Mouse (Mus musculus) left cerebral cortex, postnatal 25 days (tissue): Measurements from ENCODE around the gene Ptprj. TPM values are rescaled to one million over a fixed set of nuclear protein-coding genes. Genes with fewer than 3 reads are reported as not detected.

Experiments
- DNase-seq, 2 experiments: peaks; one replicate each; pipeline ENCODE4 v3.0.0; 2022; ENCODE audit warnings: low spot score in 2 of 2, mixed read lengths in 1 of 2
- intact Hi-C: fragments of 180-260 bp; cut with DNase I; formaldehyde crosslinking; loops from one replicate; pipeline ENCODE4 v1.15.1; 2025
- total RNA-seq, 2 experiments: library from RNA; stranded (reverse); gene quantifications; 2 replicates each; pipeline ENCODE4 v1.2.3; 2021

Gene Ptprj
- total RNA-seq, 2 experiments from 2014 or later: 116 to 122 TPM

DNA sequence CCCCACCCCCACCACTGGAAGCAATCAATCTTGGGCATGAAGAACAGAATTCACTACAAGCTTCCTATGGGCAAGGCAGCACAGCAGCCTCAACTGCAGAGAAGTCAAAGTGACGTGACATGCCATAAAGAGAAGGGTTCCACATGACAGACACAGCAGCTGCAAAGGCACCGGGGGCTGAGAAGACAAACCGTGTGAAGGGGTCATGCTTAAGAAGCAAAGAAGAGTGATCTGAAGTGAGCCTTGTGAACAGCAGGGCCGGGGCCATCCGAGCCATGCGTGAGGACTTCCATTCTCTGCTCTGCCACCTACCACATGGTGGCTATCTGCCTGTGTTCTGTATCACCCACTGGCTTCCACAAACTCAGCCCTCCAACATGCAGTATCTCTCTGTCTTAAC lies 45.7 kb downstream of the Ptprj start:
- intact Hi-C loops: no loop called here
- no peak for DNase-seq

GRCm38 (mm10) chr2:90533944-90534343 lies 46.5 kb downstream of the Ptprj start:
- no peak for DNase-seq
- intact Hi-C loops: no loop called here

- intact Hi-C loops: no loop called here
- no peak for DNase-seq
These were observed 48.4 kb downstream of the Ptprj start for GRCm38 (mm10) chr2:90532095-90532494.

DNA sequence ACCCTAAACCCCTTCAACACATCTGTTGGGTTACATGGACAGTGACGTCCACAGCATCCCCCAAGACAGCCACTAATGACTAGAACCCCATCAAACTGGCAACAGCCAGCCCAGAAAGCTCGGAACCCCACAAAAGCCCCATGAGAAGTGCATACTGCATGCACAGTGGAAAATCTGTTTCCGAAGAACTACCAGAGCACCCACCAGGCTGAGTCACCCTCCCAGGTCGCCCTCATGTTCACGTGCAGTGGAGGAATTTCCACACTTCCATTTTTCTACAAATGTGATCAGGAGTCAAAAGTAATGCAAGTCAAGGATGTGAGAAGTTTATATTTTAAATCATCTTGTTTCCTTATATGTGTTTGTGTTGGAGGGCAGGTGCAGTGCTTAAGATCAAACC lies 52.3 kb downstream of the Ptprj start:
- intact Hi-C loops: no loop called here
- peak in 1 of 2 experiments; percentile 49 for DNase-seq

- intact Hi-C loops: no loop called here
- peak in 1 of 2 experiments; percentile 38 for DNase-seq
These were observed 53.5 kb downstream of the Ptprj start for GRCm38 (mm10) chr2:90526971-90527370.

GRCm38 (mm10) chr2:90526564-90526963 lies 53.9 kb downstream of the Ptprj start:
- peak in 1 of 2 experiments; percentile 65 for DNase-seq
- intact Hi-C loops: no loop called here

GRCm38 (mm10) chr2:90525807-90526206 lies 54.6 kb downstream of the Ptprj start:
- intact Hi-C loops: no loop called here
- no peak for DNase-seq

- DNase-seq: no peak
- intact Hi-C loops: no loop called here
These were observed 58.0 kb downstream of the Ptprj start for GRCm38 (mm10) chr2:90522455-90522854.

DNA sequence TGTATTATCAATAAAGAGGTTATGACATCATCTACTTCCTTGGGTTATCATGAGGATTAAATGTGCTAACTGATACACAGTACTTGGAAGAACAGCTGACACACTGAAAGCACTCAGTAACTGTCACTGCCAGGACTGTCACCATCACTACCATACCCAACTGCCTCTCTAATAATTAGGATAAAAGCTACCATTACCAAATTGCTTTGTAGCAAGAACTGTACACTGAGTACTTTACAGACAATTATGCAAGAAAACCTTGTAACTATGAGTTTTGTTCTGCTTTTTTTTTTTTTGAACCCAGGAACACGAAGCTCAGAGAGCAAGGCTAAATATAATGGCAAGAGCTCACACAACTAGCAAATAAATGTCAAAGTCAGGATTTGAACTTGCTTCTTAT lies 58.5 kb downstream of the Ptprj start:
- intact Hi-C loops: no loop called here
- no peak for DNase-seq

GRCm38 (mm10) chr2:90518296-90518695 lies 62.2 kb downstream of the Ptprj start:
- DNase-seq: peak in 1 of 2 experiments; percentile 79
- intact Hi-C loops: no loop called here

GRCm38 (mm10) chr2:90514969-90515368 lies 65.5 kb downstream of the Ptprj start:
- no peak for DNase-seq
- intact Hi-C loops: no loop called here

- intact Hi-C loops: no loop called here
- DNase-seq: peak in 1 of 2 experiments; percentile 3
These were observed 71.2 kb downstream of the Ptprj start for GRCm38 (mm10) chr2:90509268-90509667.

- peak in 1 of 2 experiments; percentile 21 for DNase-seq
- intact Hi-C loops: no loop called here
These were observed 74.3 kb downstream of the Ptprj start for GRCm38 (mm10) chr2:90506143-90506542.

- intact Hi-C loops: no loop called here
- peak; percentile 74 to 93 for DNase-seq
These were observed 75.7 kb downstream of the Ptprj start for GRCm38 (mm10) chr2:90504731-90505171.

- no peak for DNase-seq
- intact Hi-C loops: no loop called here
These were observed 77.1 kb downstream of the Ptprj start for GRCm38 (mm10) chr2:90503182-90503833.

DNA sequence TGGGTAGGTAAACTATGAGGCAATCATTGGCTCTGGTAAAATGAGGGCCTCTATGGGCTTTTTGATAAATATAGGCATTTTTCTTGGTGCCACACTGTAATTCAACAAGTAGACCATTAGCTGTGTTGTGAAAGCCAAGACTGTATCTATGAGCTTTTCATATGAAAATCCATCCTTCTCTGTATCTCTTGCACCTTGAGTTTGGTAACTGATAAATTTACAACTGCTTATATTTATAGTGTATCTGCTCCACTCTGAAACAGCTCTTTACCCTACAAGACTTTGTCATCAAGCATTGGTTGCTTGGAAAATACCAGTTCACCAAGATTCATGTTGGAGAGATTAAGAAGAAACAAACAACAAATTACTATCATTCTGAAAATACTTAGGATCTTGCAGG lies 77.7 kb downstream of the Ptprj start:
- intact Hi-C loops: no loop called here
- no peak for DNase-seq

GRCm38 (mm10) chr2:90501708-90502107 lies 78.7 kb downstream of the Ptprj start:
- no peak for DNase-seq
- intact Hi-C loops: no loop called here

DNA sequence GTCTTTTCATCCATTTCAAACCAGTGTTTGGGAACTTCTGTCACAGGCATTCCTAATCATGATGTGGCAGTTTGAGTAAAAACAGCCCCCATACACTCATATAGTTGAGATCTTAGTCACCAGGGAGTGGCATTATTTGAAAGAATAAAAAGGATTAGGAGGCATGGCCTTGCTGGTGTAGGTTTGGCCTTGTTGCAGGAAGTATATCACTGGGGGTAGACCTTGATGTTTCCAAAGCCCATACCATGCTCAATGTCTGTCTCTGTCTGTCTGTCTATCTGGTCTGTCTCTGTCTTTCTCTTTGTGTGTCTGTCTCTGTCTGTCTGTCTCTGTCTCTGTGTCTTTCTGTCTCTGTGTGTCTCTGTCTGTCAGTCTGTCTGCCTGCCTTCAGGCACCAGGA lies 79.6 kb downstream of the Ptprj start:
- intact Hi-C loops: no loop called here
- DNase-seq: no peak

DNA sequence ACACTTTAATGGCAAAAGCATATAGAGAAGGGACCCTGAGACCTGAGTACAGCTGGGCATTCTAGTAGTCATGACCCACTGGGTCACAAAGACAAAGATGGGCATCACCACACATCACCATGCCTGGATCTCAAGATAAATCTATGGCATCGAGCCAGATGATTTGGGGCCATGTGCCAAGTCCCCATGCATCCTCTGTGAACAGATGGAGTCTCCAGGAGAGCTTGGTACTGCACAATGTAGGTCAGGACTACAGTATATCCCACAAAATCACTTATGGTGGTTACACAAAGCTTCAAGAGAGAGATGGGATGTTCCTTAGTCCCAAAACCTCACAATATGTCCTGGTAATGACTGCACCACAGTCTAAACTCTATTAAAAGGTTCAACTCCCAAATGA lies 81.4 kb downstream of the Ptprj start:
- DNase-seq: peak in 1 of 2 experiments; percentile 72
- intact Hi-C loops: no loop called here

GRCm38 (mm10) chr2:90497551-90497950 lies 82.9 kb downstream of the Ptprj start:
- DNase-seq: no peak
- intact Hi-C loops: no loop called here

GRCm38 (mm10) chr2:90496680-90497074 lies 83.8 kb downstream of the Ptprj start:
- intact Hi-C loops: no loop called here
- DNase-seq: no peak
